Comparison of ENCODE assay signal across 8 mouse cellular contexts in genomic region chr1:167599211-167599735, GRCm38 (mm10). TPM values are rescaled to one million over a fixed set of nuclear protein-coding genes. Genes with fewer than 3 reads are reported as not detected.
DNase-seq lines count a peak whose midpoint lies in the region; ATAC-seq lines count a peak whose summit lies in the region.

No protein-coding gene starts in this region.

- H3K4me3 ChIP-seq in heart, embryonic 13.5 days = peak overlapping the region; percentile 58
- H3K4me3 ChIP-seq in forebrain, embryonic 14.5 days (ENCODE audit: low read depth, low read length) = peak overlapping the region; percentile 41
- no peak overlapping the region for H3K4me3 ChIP-seq in midbrain, embryonic 11.5 days (ENCODE audit: low read depth, low read length)

- H3K27ac ChIP-seq in heart, embryonic 13.5 days (replicated peaks) = no peak overlapping the region
- no peak overlapping the region for H3K27ac ChIP-seq in forebrain, embryonic 14.5 days (ENCODE audit: low read depth, low read length)
- H3K27ac ChIP-seq in midbrain, embryonic 11.5 days (ENCODE audit: low read depth, low read length) = no peak overlapping the region

- 15% methylated on average over 7 of the region's 7 CpGs for WGBS in heart, embryonic 13.5 days
- WGBS in forebrain, embryonic 14.5 days = 15% methylated on average over 7 of the region's 7 CpGs
- WGBS in midbrain, embryonic 11.5 days = 10% methylated on average over 7 of the region's 7 CpGs

- no peak overlapping the region for H3K9ac ChIP-seq in heart, embryonic 13.5 days
- H3K9ac ChIP-seq in forebrain, embryonic 14.5 days (ENCODE audit: low read length) = 0 out of 2 replicates have a peak overlapping the region, but pooled peaks have one; percentile 62
- H3K9ac ChIP-seq in midbrain, embryonic 11.5 days (ENCODE audit: low read length) = no peak overlapping the region

- peaks cover 19% of the 10 kb centered on the region; the same call in 1 of the 2 replicates for H3K4me1 ChIP-seq in heart, embryonic 13.5 days
- H3K4me1 ChIP-seq in forebrain, embryonic 14.5 days (ENCODE audit: control insufficient read depth, insufficient read depth, low read length) = no peaks in the 10 kb centered on the region; the same call in 1 of the 2 replicates
- H3K4me1 ChIP-seq in midbrain, embryonic 11.5 days (ENCODE audit: control insufficient read depth, insufficient read depth, low read length) = no peaks in the 10 kb centered on the region; the same call in 1 of the 2 replicates

- no peaks in the 10 kb centered on the region for H3K36me3 ChIP-seq in heart, embryonic 13.5 days
- H3K36me3 ChIP-seq in forebrain, embryonic 14.5 days (ENCODE audit: control insufficient read depth, insufficient read depth, low read length) = no peaks in the 10 kb centered on the region
- H3K36me3 ChIP-seq in midbrain, embryonic 11.5 days (ENCODE audit: control insufficient read depth, insufficient read depth, low read length) = no peaks in the 10 kb centered on the region

- H3K27me3 ChIP-seq in heart, embryonic 13.5 days (replicated peaks) = peaks cover 68% of the 10 kb centered on the region
- peaks cover 7% of the 10 kb centered on the region; the same call in 1 of the 2 replicates for H3K27me3 ChIP-seq in forebrain, embryonic 14.5 days (replicated peaks; ENCODE audit: control insufficient read depth, insufficient read depth, low read length)
- peaks cover 23% of the 10 kb centered on the region for H3K27me3 ChIP-seq in midbrain, embryonic 11.5 days (ENCODE audit: control insufficient read depth, insufficient read depth, low read length)

- no peak for ATAC-seq in heart, embryonic 13.5 days (ENCODE audit: extremely low read depth, insufficient number of reproducible peaks, low FRiP score, low TSS enrichment)
- ATAC-seq in forebrain, embryonic 14.5 days = no peak
- ATAC-seq in midbrain, embryonic 11.5 days (ENCODE audit: low FRiP score) = no peak

- no peak for DNase-seq in heart, postnatal 4 days
- peak; percentile 69 for DNase-seq in ES-CJ7 (ENCODE audit: low read depth, low spot score)
- no peak for DNase-seq in forebrain, embryonic 14.5 days (ENCODE audit: low spot score)
- DNase-seq in midbrain, embryonic 11.5 days (ENCODE audit: low spot score, missing footprints) = peak; percentile 89
- no peak for DNase-seq in spleen, postnatal 36 days (ENCODE audit: low spot score in 2 of 2)
- no peak for DNase-seq in layer of hippocampus, adult 9-11 months
- no peak for DNase-seq in adrenal gland, adult 2 months

- peak overlapping the region; percentile 84 for H3K4me2 ChIP-seq in heart, embryonic 13.5 days
- H3K4me2 ChIP-seq in forebrain, embryonic 14.5 days (ENCODE audit: low read length) = peak overlapping the region; percentile 79
- H3K4me2 ChIP-seq in midbrain, embryonic 11.5 days = peak overlapping the region; percentile 70

- no peaks in the 10 kb centered on the region for H3K9me3 ChIP-seq in heart, embryonic 13.5 days
- no peaks in the 10 kb centered on the region for H3K9me3 ChIP-seq in forebrain, embryonic 14.5 days (replicated peaks; ENCODE audit: control insufficient read depth, low read length)
- H3K9me3 ChIP-seq in midbrain, embryonic 11.5 days (ENCODE audit: control insufficient read depth, low read length) = no peaks in the 10 kb centered on the region

RNA-seq across cellular contexts. Expression of gene Rxrg, which starts 1.1 kb away (rescaled TPM):
- polyA plus RNA-seq in heart, embryonic 13.5 days (2015; fragmentation: Nextera tagmentation; extraction: Ambion mirVana) = 2.0 and 2.1 TPM in 2 replicates
- total RNA-seq in heart, postnatal 4 days (2021) = 1 to 10 TPM; 6.1 to 6.3 TPM
- 9.3 and 18.6 TPM in 2 replicates for polyA plus RNA-seq in forebrain, embryonic 14.5 days (2014; fragmentation: Nextera tagmentation; extraction: Ambion mirVana)
- polyA plus RNA-seq in midbrain, embryonic 11.5 days (2014; fragmentation: Nextera tagmentation; extraction: Ambion mirVana) = 1.2 and 1.6 TPM in 2 replicates
- 10 to 100 TPM in 1 of 2 experiments, 1 to 10 TPM in 1; 5.4 to 10.0 TPM for total RNA-seq in adrenal gland, adult 2 months (2021)
- 3.4 and 4.7 TPM in 2 replicates for polyA plus RNA-seq in adrenal gland, adult 2 months (2012; rRNA removed)

Comparison
In these comparisons a context has a peak if more than half of its experiments do, and no peak if none do; other contexts are left out.
1. DNase-seq: peak in ES-CJ7 (single experiment) and midbrain, embryonic 11.5 days (single experiment); none in heart, postnatal 4 days (single experiment), forebrain, embryonic 14.5 days (single experiment), spleen, postnatal 36 days (0 of 2), layer of hippocampus, adult 9-11 months (single experiment) and adrenal gland, adult 2 months (single experiment).
2. Peak in every context shown above with its lines, with median percentiles within 50 percentile points of each other: H3K4me2 ChIP-seq.